Mouse (Mus musculus) small intestine, adult 2 months (tissue): ENCODE results near the gene Zfp462. TPM values are rescaled to one million over a fixed set of nuclear protein-coding genes. Genes with fewer than 3 reads are reported as not detected.

ENCODE experiments used
- H3K27ac ChIP-seq: fragments of 200-500 bp; 2 replicates; pipeline ENCODE4 v1.5.1; 2012; ENCODE audit warnings: low read depth, low read length, control low read depth, inconsistent platforms; ENCODE audit not compliant: insufficient read depth
- H3K27me3 ChIP-seq: fragments of 200-500 bp; 2 replicates; pipeline ENCODE4 v1.6.1; 2012; ENCODE audit warnings: mild to moderate bottlenecking, moderate library complexity, low read length, inconsistent platforms; ENCODE audit not compliant: control insufficient read depth, insufficient read depth
- H3K36me3 ChIP-seq: fragments of 200-500 bp; 2 replicates; pipeline ENCODE4 v1.6.1; 2012; ENCODE audit warnings: mild to moderate bottlenecking, low read length, control low read depth, inconsistent platforms; ENCODE audit not compliant: control insufficient read depth, insufficient read depth
- H3K4me1 ChIP-seq: fragments of 200-500 bp; 2 replicates; pipeline ENCODE4 v1.6.1; 2012; ENCODE audit warnings: low read length, inconsistent platforms, mixed read lengths; ENCODE audit not compliant: control insufficient read depth, insufficient read depth, insufficient read length
- H3K4me3 ChIP-seq: fragments of 200-500 bp; 2 replicates; pipeline ENCODE4 v1.5.1; 2012; ENCODE audit warnings: low read depth, mild to moderate bottlenecking, control low read depth, inconsistent platforms, low read length, moderate library complexity
- CTCF ChIP-seq: fragments of 200-500 bp; IDR thresholded peaks from 2 replicates; pipeline ENCODE4 v1.5.1; 2012; ENCODE audit warnings: low read depth, mild to moderate bottlenecking, control low read depth, inconsistent platforms, low read length, moderate library complexity, mixed read lengths; ENCODE audit not compliant: insufficient replicate concordance, insufficient read length; ENCODE audit errors: extremely low read depth
- POLR2A ChIP-seq: fragments of 200-500 bp; IDR thresholded peaks from 2 replicates; pipeline ENCODE4 v1.6.1; 2012; ENCODE audit warnings: low read depth, mild to moderate bottlenecking, control low read depth, inconsistent platforms, low read length, moderate library complexity
- WGBS: fragments of 180-500 bp; shearing (Covaris S2); methylation state at CpG from one replicate; pipeline ENCODE4 v1.1.7; 2018; 5-methylcytosine and 5-hydroxymethylcytosine counted together
- polyA plus RNA-seq: library from polyadenylated mRNA; depleted of rRNA; stranded (reverse); fragments of >200 nt; gene quantifications from 2 replicates; pipeline ENCODE4 v1.2.3, GENCODE M21; 2012

Zfp462 gene
- polyA plus RNA-seq, 1 experiment: 2.3 TPM

DNA sequence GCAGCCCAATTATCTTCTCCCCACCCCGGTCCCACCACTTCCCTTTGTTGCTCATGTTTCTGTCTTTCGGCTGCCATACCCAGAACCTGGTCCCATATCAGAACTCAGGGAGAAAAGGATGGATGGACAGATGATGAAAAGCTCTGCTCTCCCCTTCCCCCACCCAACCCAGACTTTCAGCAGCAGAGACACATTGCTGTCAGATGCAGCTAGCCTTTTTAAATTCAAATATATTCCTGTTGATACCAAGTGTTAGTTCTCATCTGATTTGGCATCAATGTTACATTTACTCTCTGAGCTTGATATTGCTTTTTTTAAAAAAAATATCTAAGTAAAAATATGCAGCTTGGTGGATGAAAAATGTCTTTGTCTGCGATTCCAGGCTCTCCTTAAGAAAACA is 143.3 kb downstream of the Zfp462 start:
- Histone ChIP-seq H3K4me1 (no peaks in the 10 kb centered on the region), H3K27ac (no peak overlapping the region), H3K36me3 (no peaks in the 10 kb centered on the region), H3K27me3 (no peaks in the 10 kb centered on the region), H3K4me3 (no peak overlapping the region)
- no peak for TF ChIP-seq POLR2A
- TF ChIP-seq CTCF: no peak
- WGBS: 89% methylated on average over 3 of the region's 3 CpGs

DNA sequence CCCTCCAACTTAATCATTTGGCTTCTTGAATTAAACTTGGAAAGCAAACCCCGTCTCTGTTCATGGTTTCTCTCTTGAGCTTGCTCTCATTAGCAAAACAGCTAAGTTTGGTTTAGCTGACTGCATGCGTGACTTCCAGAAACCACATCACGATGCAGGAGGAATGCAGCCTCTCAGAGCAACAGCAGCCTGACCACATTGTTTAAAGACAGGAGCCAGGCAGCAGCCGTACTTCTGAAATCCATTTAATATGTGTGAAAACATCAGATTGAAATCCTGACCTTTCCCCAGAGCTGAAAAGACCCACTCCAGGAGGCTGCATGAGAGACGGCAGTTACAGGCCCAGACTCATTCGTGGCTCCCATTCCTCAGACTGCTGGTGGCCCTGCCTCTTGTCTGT is 144.1 kb downstream of the Zfp462 start:
- no peak overlapping the region for H3K4me3 ChIP-seq
- TF ChIP-seq POLR2A: no peak
- no peak for TF ChIP-seq CTCF
- 60% methylated on average over 6 of the region's 6 CpGs for WGBS

DNA sequence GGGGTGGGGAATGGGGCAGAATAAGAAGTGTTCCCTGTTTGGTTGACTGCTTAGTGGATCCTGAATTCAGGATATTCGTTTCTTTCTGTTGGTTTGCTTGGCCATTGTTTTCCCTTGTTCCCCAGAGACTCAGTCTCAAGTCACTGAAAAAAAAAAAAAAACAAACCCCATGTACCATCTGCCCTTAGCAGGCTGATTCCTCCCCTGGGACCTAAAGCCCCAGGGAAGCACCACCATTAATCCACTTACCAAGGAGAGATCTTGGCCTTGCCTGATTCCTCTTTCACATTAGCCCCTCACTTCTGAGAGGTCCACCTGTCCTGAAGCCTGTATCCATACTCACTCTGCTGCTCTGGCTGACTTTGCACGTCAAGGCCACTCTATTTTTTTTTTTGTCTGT is 152.3 kb downstream of the Zfp462 start:
- no peak for TF ChIP-seq POLR2A
- TF ChIP-seq CTCF: no peak
- no peak overlapping the region for H3K27ac ChIP-seq
- WGBS: 66% methylated on average over 2 of the region's 2 CpGs
- no peaks in the 10 kb centered on the region for H3K36me3 ChIP-seq
- no peaks in the 10 kb centered on the region for H3K27me3 ChIP-seq
- no peaks in the 10 kb centered on the region for H3K4me1 ChIP-seq
- H3K4me3 ChIP-seq: no peak overlapping the region

More for the DNA sequence above, 144.1 kb downstream of the Zfp462 start:
- H3K36me3 ChIP-seq: no peaks in the 10 kb centered on the region
- no peaks in the 10 kb centered on the region for H3K27me3 ChIP-seq
- H3K27ac ChIP-seq: no peak overlapping the region
- H3K4me1 ChIP-seq: no peaks in the 10 kb centered on the region

DNA sequence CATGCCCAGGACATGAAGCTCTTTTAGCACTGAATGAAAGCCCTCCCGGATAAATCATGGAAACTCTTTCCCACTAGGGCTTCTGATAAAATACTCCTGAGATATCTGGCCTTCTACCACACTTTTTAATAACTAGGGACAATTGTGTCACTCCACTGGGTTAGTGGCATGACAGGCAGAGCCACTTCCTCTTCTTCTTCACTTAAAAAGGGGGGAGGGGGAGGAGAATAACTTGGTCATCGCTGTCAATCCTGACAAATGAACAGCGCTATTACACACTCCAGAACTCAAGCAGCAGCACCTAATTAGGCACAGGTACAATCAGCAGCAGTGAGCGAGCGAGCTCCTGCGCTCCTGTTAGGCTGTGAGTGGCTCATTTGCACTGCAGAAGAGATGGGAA is 153.5 kb downstream of the Zfp462 start:
- Histone ChIP-seq H3K27me3 (no peaks in the 10 kb centered on the region), H3K4me1 (no peaks in the 10 kb centered on the region), H3K27ac (no peak overlapping the region), H3K36me3 (no peaks in the 10 kb centered on the region), H3K4me3 (no peak overlapping the region)
- 75% methylated on average over 6 of the region's 6 CpGs for WGBS
- TF ChIP-seq CTCF (no peak), POLR2A (no peak)

DNA sequence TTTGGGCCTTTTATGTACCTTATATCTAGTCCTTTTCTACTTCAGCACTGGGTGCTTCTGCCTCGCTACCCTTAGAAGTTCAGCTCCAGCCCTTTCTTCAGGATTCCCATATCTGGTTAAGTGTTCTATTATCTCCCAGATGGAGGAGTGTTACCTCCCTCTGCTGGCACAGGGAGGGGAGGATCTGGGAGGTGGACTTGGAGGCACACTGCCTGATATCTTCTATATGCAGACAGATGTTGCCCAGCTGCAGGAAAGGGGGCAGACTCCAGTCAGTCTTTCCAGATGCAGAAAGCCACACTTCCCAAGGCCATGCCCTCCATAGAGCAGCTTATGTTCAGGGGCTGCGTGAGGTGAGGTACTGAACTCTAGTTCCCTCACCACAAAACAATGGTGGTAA is 156.0 kb downstream of the Zfp462 start:
- WGBS: 71% methylated on average over 2 of the region's 2 CpGs
- H3K27me3 ChIP-seq: no peaks in the 10 kb centered on the region
- no peaks in the 10 kb centered on the region for H3K4me1 ChIP-seq
- no peaks in the 10 kb centered on the region for H3K36me3 ChIP-seq
- H3K27ac ChIP-seq: no peak overlapping the region
- TF ChIP-seq POLR2A (no peak), CTCF (peak; percentile 21; the same call in 1 of the 2 replicates)
- H3K4me3 ChIP-seq: no peak overlapping the region

DNA sequence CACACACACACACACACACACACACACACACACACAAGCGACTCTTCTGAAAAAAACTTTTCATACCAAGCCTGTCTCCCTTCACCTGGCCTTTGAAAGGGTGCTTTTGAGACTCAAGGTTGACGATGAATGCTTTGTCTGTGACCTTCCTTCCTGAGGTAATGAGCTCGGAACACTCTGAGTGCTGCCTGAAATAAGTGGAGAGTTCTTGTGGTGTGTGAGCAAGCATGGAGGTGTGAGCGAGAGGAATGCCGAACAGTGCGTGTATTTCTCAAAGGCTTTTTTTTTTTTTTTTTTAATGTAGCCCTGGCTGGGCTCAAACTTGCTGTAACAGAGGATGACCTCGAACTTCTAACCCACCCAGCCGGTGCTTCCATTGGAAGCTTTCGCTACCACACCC is 156.8 kb downstream of the Zfp462 start:
- WGBS: 77% methylated on average over 9 of the region's 9 CpGs
- Histone ChIP-seq H3K36me3 (no peaks in the 10 kb centered on the region), H3K4me3 (no peak overlapping the region), H3K27me3 (no peaks in the 10 kb centered on the region), H3K27ac (no peak overlapping the region), H3K4me1 (no peaks in the 10 kb centered on the region)
- no peak for TF ChIP-seq CTCF
- TF ChIP-seq POLR2A: no peak

DNA sequence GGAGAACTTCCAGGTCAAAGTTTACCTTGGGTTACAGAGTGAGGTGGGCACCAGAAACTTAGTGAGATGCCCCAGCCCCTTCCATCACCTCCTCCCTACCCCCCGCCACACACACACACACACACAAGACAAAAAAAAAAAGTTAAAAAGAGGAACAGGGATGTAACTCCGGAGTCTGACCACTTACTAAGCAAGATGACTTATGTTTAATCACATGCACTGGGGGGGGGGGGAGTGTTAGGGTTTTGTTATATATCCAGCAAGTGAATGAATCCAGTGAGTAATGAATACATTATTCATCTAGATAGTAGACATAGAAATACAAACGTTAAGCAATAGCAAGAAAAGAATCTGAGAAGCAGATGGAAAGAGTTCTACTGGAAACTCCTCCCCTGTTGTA is 157.5 kb downstream of the Zfp462 start:
- H3K27ac ChIP-seq: no peak overlapping the region
- TF ChIP-seq CTCF (no peak), POLR2A (no peak)
- H3K4me3 ChIP-seq: no peak overlapping the region
- no peaks in the 10 kb centered on the region for H3K27me3 ChIP-seq
- no peaks in the 10 kb centered on the region for H3K4me1 ChIP-seq
- no peaks in the 10 kb centered on the region for H3K36me3 ChIP-seq
- 86% methylated on average over 3 of the region's 3 CpGs for WGBS

DNA sequence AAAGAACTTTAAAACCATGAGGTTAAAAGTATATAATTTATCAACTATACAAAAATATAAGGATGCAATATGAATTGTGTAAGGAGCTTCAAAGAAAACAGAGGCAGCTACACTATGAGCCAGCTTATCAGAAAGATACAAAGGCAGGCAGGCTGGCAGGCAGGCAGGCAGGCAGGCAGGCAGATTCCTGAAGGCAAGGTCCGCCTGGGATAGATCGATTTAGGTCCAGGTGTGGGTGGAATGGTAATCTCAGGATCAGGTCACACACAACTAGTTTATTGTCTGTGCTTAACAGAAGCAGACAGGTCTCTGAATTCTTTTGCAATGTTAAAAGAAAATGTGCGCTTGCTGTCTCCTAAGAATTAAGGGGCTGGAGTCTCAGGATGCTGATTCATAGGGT is 158.7 kb downstream of the Zfp462 start:
- Histone ChIP-seq H3K27me3 (no peaks in the 10 kb centered on the region), H3K4me3 (no peak overlapping the region), H3K36me3 (no peaks in the 10 kb centered on the region), H3K27ac (no peak overlapping the region), H3K4me1 (no peaks in the 10 kb centered on the region)
- WGBS: 37% methylated on average over 3 of the region's 3 CpGs
- TF ChIP-seq CTCF: no peak
- no peak for TF ChIP-seq POLR2A
